Comparison of ENCODE assay signal across 10 mouse cellular contexts in genomic region chr16:12696939-12697621, GRCm38 (mm10).
DNase-seq lines count a peak whose midpoint lies in the region; ATAC-seq and TF ChIP-seq lines count a peak whose summit lies in the region.
"Had no signal": no experiment of that assay in that cellular context is flagged by ENCODE, and none has a peak within 500 bp of the region (broad histone marks: within the 10 kb centered on the region; RNA-seq: fewer than 3 reads in every experiment).

No protein-coding gene starts in this region.

- peak overlapping the region; percentile 78 for H3K27ac ChIP-seq in heart, embryonic 16.5 days (ENCODE audit: low read length)
- H3K27ac ChIP-seq in lung, embryonic 15.5 days = no peak overlapping the region
- no peak overlapping the region for H3K27ac ChIP-seq in hindbrain, postnatal 0 days
- H3K27ac ChIP-seq in forebrain, embryonic 13.5 days = no peak overlapping the region
- H3K27ac ChIP-seq: forebrain, embryonic 10.5 days; hindbrain, embryonic 15.5 days had no signal

- 39% methylated on average over 10 of the region's 10 CpGs for WGBS in heart, embryonic 16.5 days
- WGBS in lung, embryonic 15.5 days = 34% methylated on average over 10 of the region's 10 CpGs
- WGBS in hindbrain, postnatal 0 days = 94% methylated on average over 10 of the region's 10 CpGs
- 92% methylated on average over 10 of the region's 10 CpGs for WGBS in forebrain, embryonic 13.5 days

- no peak for TF ChIP-seq CTCF in hindbrain, postnatal 0 days (IDR thresholded peaks at IDR 0.05; ENCODE audit: low read depth)

- no peaks in the 10 kb centered on the region for H3K9me3 ChIP-seq in heart, embryonic 16.5 days (replicated peaks; ENCODE audit: control insufficient read depth, low read length)
- no peaks in the 10 kb centered on the region for H3K9me3 ChIP-seq in lung, embryonic 15.5 days
- no peaks in the 10 kb centered on the region for H3K9me3 ChIP-seq in hindbrain, postnatal 0 days (ENCODE audit: low read length)
- H3K9me3 ChIP-seq in forebrain, embryonic 13.5 days (replicated peaks) = no peaks in the 10 kb centered on the region
- H3K9me3 ChIP-seq: forebrain, embryonic 10.5 days; hindbrain, embryonic 15.5 days had no signal

- H3K36me3 ChIP-seq in heart, embryonic 16.5 days (ENCODE audit: control insufficient read depth, insufficient read depth) = no peaks in the 10 kb centered on the region
- H3K36me3 ChIP-seq in lung, embryonic 15.5 days = no peaks in the 10 kb centered on the region
- no peaks in the 10 kb centered on the region for H3K36me3 ChIP-seq in hindbrain, postnatal 0 days (ENCODE audit: insufficient read depth, low read length)
- H3K36me3 ChIP-seq in forebrain, embryonic 13.5 days (ENCODE audit: poor library complexity, severe bottlenecking) = no peaks in the 10 kb centered on the region
- H3K36me3 ChIP-seq: forebrain, embryonic 10.5 days; hindbrain, embryonic 15.5 days had no signal

- peaks cover 12% of the 10 kb centered on the region for H3K4me1 ChIP-seq in heart, embryonic 16.5 days (ENCODE audit: control insufficient read depth, insufficient read depth, low read length)
- peaks cover 4% of the 10 kb centered on the region; the same call in 1 of the 2 replicates for H3K4me1 ChIP-seq in lung, embryonic 15.5 days
- no peaks in the 10 kb centered on the region for H3K4me1 ChIP-seq in hindbrain, postnatal 0 days (ENCODE audit: insufficient read depth, low read length)
- peaks cover 9% of the 10 kb centered on the region for H3K4me1 ChIP-seq in forebrain, embryonic 13.5 days

- no peak overlapping the region for H3K9ac ChIP-seq in heart, embryonic 16.5 days (ENCODE audit: low read length)
- H3K9ac ChIP-seq in lung, embryonic 15.5 days = no peak overlapping the region
- H3K9ac ChIP-seq in hindbrain, postnatal 0 days (replicated peaks; ENCODE audit: low read length) = no peak overlapping the region
- H3K9ac ChIP-seq in forebrain, embryonic 13.5 days = no peak overlapping the region
- H3K9ac ChIP-seq: hindbrain, embryonic 15.5 days had no signal

- peak; percentile 88 for ATAC-seq in heart, embryonic 16.5 days (replicated peaks; ENCODE audit: extremely low read depth, insufficient read depth, low FRiP score)
- ATAC-seq in lung, embryonic 15.5 days (ENCODE audit: borderline replicate concordance, extremely low read depth, low FRiP score, low TSS enrichment) = peak; percentile 89
- no peak for ATAC-seq in hindbrain, postnatal 0 days
- ATAC-seq in forebrain, embryonic 13.5 days = no peak

- peak overlapping the region; percentile 43 for H3K4me2 ChIP-seq in heart, embryonic 16.5 days (ENCODE audit: low read depth, low read length)
- H3K4me2 ChIP-seq in lung, embryonic 15.5 days = no peak overlapping the region
- H3K4me2 ChIP-seq in hindbrain, postnatal 0 days (ENCODE audit: low read depth, low read length) = no peak overlapping the region
- H3K4me2 ChIP-seq in forebrain, embryonic 13.5 days = no peak overlapping the region
- H3K4me2 ChIP-seq: hindbrain, embryonic 15.5 days had no signal

- peak overlapping the region; percentile 14; the same call in 1 of the 2 replicates for H3K4me3 ChIP-seq in heart, embryonic 16.5 days (ENCODE audit: low read length)
- no peak overlapping the region for H3K4me3 ChIP-seq in lung, embryonic 15.5 days
- no peak overlapping the region for H3K4me3 ChIP-seq in hindbrain, postnatal 0 days (ENCODE audit: low read length)
- H3K4me3 ChIP-seq in forebrain, embryonic 13.5 days = no peak overlapping the region
- H3K4me3 ChIP-seq: forebrain, embryonic 10.5 days; hindbrain, embryonic 15.5 days had no signal

- DNase-seq in adrenal gland, adult 8-10 months = peak; percentile 60
- peak; percentile 7 for DNase-seq in adrenal gland, postnatal 25 days
- no peak for DNase-seq in hindbrain, postnatal 0 days (ENCODE audit: low spot score)
- DNase-seq in cerebellum, adult 9-11 months = no peak
- DNase-seq: kidney, postnatal 14 days had no signal

- no peaks in the 10 kb centered on the region for H3K27me3 ChIP-seq in heart, embryonic 16.5 days (ENCODE audit: control insufficient read depth, insufficient read depth, low read length)
- H3K27me3 ChIP-seq in lung, embryonic 15.5 days = no peaks in the 10 kb centered on the region; the same call in 1 of the 2 replicates
- H3K27me3 ChIP-seq in hindbrain, postnatal 0 days (ENCODE audit: insufficient read depth, low read length) = no peaks in the 10 kb centered on the region
- H3K27me3 ChIP-seq in forebrain, embryonic 13.5 days = no peaks in the 10 kb centered on the region
- H3K27me3 ChIP-seq: hindbrain, embryonic 15.5 days had no signal

Comparison
In these comparisons a context has a peak if more than half of its experiments do, and no peak if none do; other contexts are left out.
1. DNase-seq: peak in adrenal gland, adult 8-10 months (single experiment) and adrenal gland, postnatal 25 days (single experiment); none in hindbrain, postnatal 0 days (single experiment) and cerebellum, adult 9-11 months (single experiment).
2. ATAC-seq: peak in heart, embryonic 16.5 days (single experiment) and lung, embryonic 15.5 days (single experiment); none in hindbrain, postnatal 0 days (single experiment) and forebrain, embryonic 13.5 days (single experiment).